In genomic region chr8:119777765-119778164, GRCm38 (mm10) we compare ENCODE assay signal across 8 mouse cellular contexts. TPM values are rescaled to one million over a fixed set of nuclear protein-coding genes. Genes with fewer than 3 reads are reported as not detected.
A peak's percentile ranks its signal among the peaks of the same experiment; 100 is the strongest.
DNase-seq lines count a peak whose midpoint lies in the region; ATAC-seq lines count a peak whose summit lies in the region.

No protein-coding gene starts in this region.

- 18% methylated on average over 7 of the region's 7 CpGs for WGBS in heart, embryonic 15.5 days
- WGBS in embryonic facial prominence, embryonic 15.5 days: 6% methylated on average over 7 of the region's 7 CpGs
- 13% methylated on average over 7 of the region's 7 CpGs for WGBS in limb, embryonic 12.5 days
- 14% methylated on average over 7 of the region's 7 CpGs for WGBS in midbrain, embryonic 16.5 days

- H3K4me3 ChIP-seq in heart, embryonic 15.5 days: peak overlapping the region; percentile 68
- peak overlapping the region; percentile 69 for H3K4me3 ChIP-seq in embryonic facial prominence, embryonic 15.5 days (replicated peaks)
- peak overlapping the region; percentile 59 for H3K4me3 ChIP-seq in limb, embryonic 12.5 days (replicated peaks)
- H3K4me3 ChIP-seq in midbrain, embryonic 16.5 days (ENCODE audit: low read depth, low read length): peak overlapping the region; percentile 58

- no peak for ATAC-seq in heart, embryonic 15.5 days (replicated peaks; ENCODE audit: insufficient number of reproducible peaks, insufficient read depth, low FRiP score, low read depth)
- no peak for ATAC-seq in embryonic facial prominence, embryonic 15.5 days (ENCODE audit: insufficient number of reproducible peaks, low FRiP score, low TSS enrichment, low read depth)
- ATAC-seq in limb, embryonic 12.5 days (ENCODE audit: insufficient number of reproducible peaks, insufficient read depth, low FRiP score, low TSS enrichment, low read depth): 0 out of 2 replicates have a peak, but pooled peaks have one; percentile 1
- ATAC-seq in midbrain, embryonic 16.5 days: no peak

- H3K9ac ChIP-seq in heart, embryonic 15.5 days: peak overlapping the region; percentile 68
- H3K9ac ChIP-seq in embryonic facial prominence, embryonic 15.5 days: peak overlapping the region; percentile 69
- H3K9ac ChIP-seq in limb, embryonic 12.5 days (replicated peaks): peak overlapping the region; percentile 69
- peak overlapping the region; percentile 78 for H3K9ac ChIP-seq in midbrain, embryonic 16.5 days (ENCODE audit: low read depth, low read length)

- peaks cover 21% of the 10 kb centered on the region for H3K4me1 ChIP-seq in heart, embryonic 15.5 days (replicated peaks)
- H3K4me1 ChIP-seq in embryonic facial prominence, embryonic 15.5 days: peaks cover 23% of the 10 kb centered on the region
- peaks cover 20% of the 10 kb centered on the region for H3K4me1 ChIP-seq in limb, embryonic 12.5 days (replicated peaks)
- peaks cover 12% of the 10 kb centered on the region for H3K4me1 ChIP-seq in midbrain, embryonic 16.5 days (ENCODE audit: control insufficient read depth, insufficient read depth, low read length)

- H3K27ac ChIP-seq in heart, embryonic 15.5 days: peak overlapping the region; percentile 74
- H3K27ac ChIP-seq in embryonic facial prominence, embryonic 15.5 days (replicated peaks): peak overlapping the region; percentile 76
- peak overlapping the region; percentile 89 for H3K27ac ChIP-seq in limb, embryonic 12.5 days
- peak overlapping the region; percentile 88 for H3K27ac ChIP-seq in midbrain, embryonic 16.5 days (ENCODE audit: low read length)

- H3K36me3 ChIP-seq in heart, embryonic 15.5 days: peaks cover 4% of the 10 kb centered on the region; the same call in 1 of the 2 replicates
- H3K36me3 ChIP-seq in embryonic facial prominence, embryonic 15.5 days: no peaks in the 10 kb centered on the region
- H3K36me3 ChIP-seq in limb, embryonic 12.5 days: 0 out of 2 replicates have a peak, but pooled peaks cover 3% of the 10 kb centered on the region
- no peaks in the 10 kb centered on the region for H3K36me3 ChIP-seq in midbrain, embryonic 16.5 days (ENCODE audit: control insufficient read depth, insufficient read depth, low read length)

- H3K4me2 ChIP-seq in heart, embryonic 15.5 days: peak overlapping the region; percentile 84
- H3K4me2 ChIP-seq in embryonic facial prominence, embryonic 15.5 days (replicated peaks): peak overlapping the region; percentile 76
- H3K4me2 ChIP-seq in limb, embryonic 12.5 days: peak overlapping the region; percentile 90
- H3K4me2 ChIP-seq in midbrain, embryonic 16.5 days (ENCODE audit: low read length): peak overlapping the region; percentile 91

- no peaks in the 10 kb centered on the region for H3K9me3 ChIP-seq in heart, embryonic 15.5 days (replicated peaks)
- H3K9me3 ChIP-seq in embryonic facial prominence, embryonic 15.5 days (replicated peaks): no peaks in the 10 kb centered on the region
- H3K9me3 ChIP-seq in limb, embryonic 12.5 days: 0 out of 2 replicates have a peak, but pooled peaks cover 2% of the 10 kb centered on the region
- H3K9me3 ChIP-seq in midbrain, embryonic 16.5 days (replicated peaks; ENCODE audit: control insufficient read depth, low read length, poor library complexity, severe bottlenecking): no peaks in the 10 kb centered on the region

- no peak for DNase-seq in heart, adult 11 months
- DNase-seq in MN1 (ENCODE audit: low spot score): peak; percentile 84
- no peak for DNase-seq in gastrocnemius, adult 8-10 months (ENCODE audit: low spot score in 2 of 2)
- no peak for DNase-seq in layer of hippocampus, adult 11-12 months (ENCODE audit: low spot score)

- no peaks in the 10 kb centered on the region for H3K27me3 ChIP-seq in heart, embryonic 15.5 days
- no peaks in the 10 kb centered on the region for H3K27me3 ChIP-seq in embryonic facial prominence, embryonic 15.5 days
- no peaks in the 10 kb centered on the region for H3K27me3 ChIP-seq in limb, embryonic 12.5 days
- H3K27me3 ChIP-seq in midbrain, embryonic 16.5 days (ENCODE audit: control insufficient read depth, insufficient read depth, low read depth, low read length): no peaks in the 10 kb centered on the region

RNA-seq across cellular contexts. Expression of gene Tldc1, which starts 0.5 kb away (rescaled TPM):
- polyA plus RNA-seq in heart, embryonic 15.5 days (2015; fragmentation: Nextera tagmentation; extraction: Ambion mirVana): 10.9 and 12.8 TPM in 2 replicates
- 12.6 and 13.4 TPM in 2 replicates for polyA plus RNA-seq in embryonic facial prominence, embryonic 15.5 days (2015; fragmentation: Nextera tagmentation; extraction: Ambion mirVana)
- polyA plus RNA-seq in limb, embryonic 12.5 days (2016; fragmentation: Nextera tagmentation; extraction: Ambion mirVana): 10.3 and 11.6 TPM in 2 replicates
- polyA plus RNA-seq in midbrain, embryonic 16.5 days (2015; fragmentation: Nextera tagmentation; extraction: Ambion mirVana): 10.9 and 12.2 TPM in 2 replicates
- total RNA-seq in gastrocnemius, adult 8-10 months (2022): 1 to 10 TPM; 2.9 to 4.8 (median 3.8) TPM
